Mouse (Mus musculus): ENCODE results near the gene Morf4l1. TPM values are rescaled to one million over a fixed set of nuclear protein-coding genes. Genes with fewer than 3 reads are reported as not detected.

Gene Morf4l1
- polyA plus RNA-seq, 1 experiment from 2014 or later: 512 TPM

- Histone ChIP-seq H3K36me3 (no peaks in the 10 kb centered on the region), H3K27me3 (no peaks in the 10 kb centered on the region), H3K4me2 (replicated peaks) (no peak overlapping the region), H3K4me3 (no peak overlapping the region), H3K27ac (no peak overlapping the region), H3K4me1 (no peaks in the 10 kb centered on the region; the same call in 1 of the 2 replicates), H3K9me3 (replicated peaks) (no peaks in the 10 kb centered on the region), H3K9ac (no peak overlapping the region)
- ATAC-seq (ENCODE audit: low FRiP score): no peak
- WGBS: 69% methylated on average over 6 of the region's 6 CpGs
Observed at GRCm38 (mm10) chr9:90127146-90127545, 12.6 kb upstream of the Morf4l1 start.

DNA sequence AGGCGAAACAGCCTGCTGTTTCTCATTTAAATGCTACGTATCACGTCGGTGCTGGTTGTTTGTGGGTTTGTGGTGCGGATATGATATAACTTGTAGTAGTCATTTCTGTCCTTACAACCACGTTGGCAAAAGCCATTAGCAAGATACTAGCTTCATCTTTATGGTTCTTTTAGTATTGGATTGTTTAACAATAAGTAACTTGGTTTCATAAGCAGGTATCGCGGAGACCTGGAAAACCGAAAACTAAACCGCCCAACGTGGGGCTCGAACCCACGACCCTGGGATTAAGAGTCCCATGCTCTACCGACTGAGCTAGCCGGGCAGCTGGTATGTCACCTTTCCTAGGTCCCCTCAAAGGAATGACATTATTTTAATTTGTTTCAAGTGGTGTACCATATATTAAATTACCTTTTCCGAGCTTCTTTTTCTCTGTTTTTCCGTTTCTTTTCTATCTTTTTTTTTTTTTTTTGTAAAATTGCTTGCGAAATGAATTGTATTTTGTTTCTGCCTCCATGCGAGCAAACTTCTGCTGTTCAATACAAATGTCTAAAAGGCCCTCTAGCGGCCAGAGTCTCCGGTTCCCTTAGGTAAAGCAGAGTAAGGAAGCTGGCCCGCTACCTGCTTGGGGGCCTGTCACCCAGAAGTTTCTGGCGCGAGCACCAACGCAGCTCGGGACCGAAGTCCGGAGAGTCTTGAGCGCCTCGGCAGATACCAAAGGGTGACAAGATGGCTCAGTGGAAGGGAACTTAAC, 11.9 kb upstream of the Morf4l1 start:
- under 1% methylated on average over 30 of the region's 30 CpGs for WGBS
- Histone ChIP-seq H3K9ac (no peak overlapping the region), H3K36me3 (no peaks in the 10 kb centered on the region), H3K4me3 (peak overlapping the region; percentile 18), H3K27ac (no peak overlapping the region), H3K4me2 (replicated peaks) (peak overlapping the region; percentile 42), H3K9me3 (replicated peaks) (no peaks in the 10 kb centered on the region), H3K27me3 (no peaks in the 10 kb centered on the region), H3K4me1 (no peaks in the 10 kb centered on the region; the same call in 1 of the 2 replicates)
- ATAC-seq (ENCODE audit: low FRiP score): 0 out of 2 replicates have a peak, but pooled peaks have one; percentile 53

DNA sequence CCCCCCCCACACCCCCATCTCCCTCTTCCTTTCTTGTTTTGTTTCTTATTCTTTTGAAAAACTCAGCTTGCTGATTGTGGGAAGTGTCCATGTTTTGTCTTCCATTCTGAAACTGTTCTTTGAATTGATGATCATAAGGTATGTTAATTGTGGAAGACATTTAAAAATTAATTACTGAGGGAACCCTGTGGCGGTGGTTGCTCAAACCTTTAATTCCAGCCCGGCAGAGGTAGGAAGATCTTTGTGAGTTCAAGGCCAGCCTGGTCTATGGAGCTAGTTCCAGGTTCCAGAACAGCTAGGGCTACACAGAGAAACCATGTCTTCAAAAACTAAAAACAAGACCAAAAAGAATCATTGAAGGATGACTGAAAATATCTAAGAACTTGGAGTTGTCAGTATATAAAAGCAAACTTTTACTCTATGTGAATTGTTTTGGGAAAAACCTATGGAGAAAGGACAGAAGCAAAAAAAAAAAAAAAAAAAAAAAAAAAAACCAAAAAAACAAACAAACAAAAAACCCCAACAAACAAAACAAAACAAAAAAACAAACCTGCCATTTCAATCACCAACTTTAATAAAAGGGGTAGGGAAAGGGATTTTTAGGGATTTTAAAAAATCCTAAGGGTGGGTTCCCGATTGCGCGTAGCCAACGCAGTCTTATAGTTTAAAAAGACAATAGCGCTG, 11.0 kb upstream of the Morf4l1 start:
- peak overlapping the region; percentile 18; the same call in 1 of the 2 replicates for H3K4me3 ChIP-seq
- H3K36me3 ChIP-seq: no peaks in the 10 kb centered on the region
- no peak for ATAC-seq (ENCODE audit: low FRiP score)
- H3K4me2 ChIP-seq (replicated peaks): peak overlapping the region; percentile 42
- H3K27me3 ChIP-seq: no peaks in the 10 kb centered on the region
- no peak overlapping the region for H3K9ac ChIP-seq
- H3K4me1 ChIP-seq: no peaks in the 10 kb centered on the region; the same call in 1 of the 2 replicates
- 13% methylated on average over 7 of the region's 7 CpGs for WGBS
- H3K9me3 ChIP-seq (replicated peaks): no peaks in the 10 kb centered on the region
- H3K27ac ChIP-seq: no peak overlapping the region

GRCm38 (mm10) chr9:90124873-90125245, 10.3 kb upstream of the Morf4l1 start:
- Histone ChIP-seq H3K9me3 (replicated peaks) (no peaks in the 10 kb centered on the region), H3K4me2 (replicated peaks) (no peak overlapping the region), H3K9ac (no peak overlapping the region), H3K27ac (no peak overlapping the region), H3K4me3 (no peak overlapping the region), H3K4me1 (no peaks in the 10 kb centered on the region; the same call in 1 of the 2 replicates), H3K27me3 (no peaks in the 10 kb centered on the region), H3K36me3 (no peaks in the 10 kb centered on the region)
- WGBS: 44% methylated on average over 8 of the region's 8 CpGs
- ATAC-seq (ENCODE audit: low FRiP score): peak; percentile 37; the same call in 1 of the 2 replicates

GRCm38 (mm10) chr9:90124156-90124872, 9.7 kb upstream of the Morf4l1 start:
- Histone ChIP-seq H3K4me3 (no peak overlapping the region), H3K4me1 (no peaks in the 10 kb centered on the region; the same call in 1 of the 2 replicates), H3K9me3 (replicated peaks) (no peaks in the 10 kb centered on the region), H3K9ac (no peak overlapping the region), H3K27ac (no peak overlapping the region), H3K27me3 (no peaks in the 10 kb centered on the region), H3K36me3 (no peaks in the 10 kb centered on the region), H3K4me2 (replicated peaks) (no peak overlapping the region)
- ATAC-seq (ENCODE audit: low FRiP score): 0 out of 2 replicates have a peak, but pooled peaks have one; percentile 21
- WGBS: 40% methylated on average over 11 of the region's 11 CpGs

- ATAC-seq (ENCODE audit: low FRiP score): no peak
- no peaks in the 10 kb centered on the region for H3K36me3 ChIP-seq
- H3K27me3 ChIP-seq: no peaks in the 10 kb centered on the region
- no peak overlapping the region for H3K9ac ChIP-seq
- no peak overlapping the region for H3K4me2 ChIP-seq (replicated peaks)
- WGBS: 83% methylated on average over 4 of the region's 4 CpGs
- no peak overlapping the region for H3K27ac ChIP-seq
- no peak overlapping the region for H3K4me3 ChIP-seq
- no peaks in the 10 kb centered on the region for H3K9me3 ChIP-seq (replicated peaks)
- H3K4me1 ChIP-seq: no peaks in the 10 kb centered on the region; the same call in 1 of the 2 replicates
Observed at GRCm38 (mm10) chr9:90122246-90122740, 7.7 kb upstream of the Morf4l1 start.

DNA sequence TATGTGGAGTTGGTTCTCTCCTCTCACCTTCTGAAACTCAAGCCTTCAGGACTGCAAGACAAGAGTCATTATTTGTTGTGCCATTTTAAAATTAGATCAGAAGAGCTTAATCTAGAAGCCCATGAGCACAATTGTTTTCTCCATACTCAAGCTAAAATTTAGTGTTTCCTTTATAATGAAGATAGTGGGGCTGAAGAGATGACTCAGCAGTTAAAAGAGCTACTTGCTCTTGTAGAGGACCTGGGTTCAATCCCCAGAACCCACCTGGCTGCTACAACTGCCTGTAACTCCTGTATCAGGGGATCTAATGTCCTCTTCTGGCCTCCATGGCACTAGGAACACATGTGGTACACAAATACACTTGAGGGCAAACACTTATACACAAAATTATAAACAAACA, 2.7 kb upstream of the Morf4l1 start:
- Histone ChIP-seq H3K27ac (no peak overlapping the region), H3K4me1 (peaks cover 8% of the 10 kb centered on the region), H3K4me3 (no peak overlapping the region), H3K9me3 (replicated peaks) (no peaks in the 10 kb centered on the region), H3K9ac (no peak overlapping the region), H3K27me3 (no peaks in the 10 kb centered on the region), H3K4me2 (replicated peaks) (no peak overlapping the region), H3K36me3 (no peaks in the 10 kb centered on the region)
- no peak for ATAC-seq (ENCODE audit: low FRiP score)

GRCm38 (mm10) chr9:90115308-90115700, 730 bp upstream of the Morf4l1 start:
- peak overlapping the region; percentile 89 for H3K4me3 ChIP-seq
- H3K9me3 ChIP-seq (replicated peaks): no peaks in the 10 kb centered on the region
- no peak for ATAC-seq (ENCODE audit: low FRiP score)
- H3K36me3 ChIP-seq: no peaks in the 10 kb centered on the region
- no peaks in the 10 kb centered on the region for H3K27me3 ChIP-seq
- peak overlapping the region; percentile 72; the same call in 1 of the 2 replicates for H3K9ac ChIP-seq
- H3K4me1 ChIP-seq: peaks cover 14% of the 10 kb centered on the region
- H3K27ac ChIP-seq: no peak overlapping the region
- H3K4me2 ChIP-seq (replicated peaks): peak overlapping the region; percentile 68

DNA sequence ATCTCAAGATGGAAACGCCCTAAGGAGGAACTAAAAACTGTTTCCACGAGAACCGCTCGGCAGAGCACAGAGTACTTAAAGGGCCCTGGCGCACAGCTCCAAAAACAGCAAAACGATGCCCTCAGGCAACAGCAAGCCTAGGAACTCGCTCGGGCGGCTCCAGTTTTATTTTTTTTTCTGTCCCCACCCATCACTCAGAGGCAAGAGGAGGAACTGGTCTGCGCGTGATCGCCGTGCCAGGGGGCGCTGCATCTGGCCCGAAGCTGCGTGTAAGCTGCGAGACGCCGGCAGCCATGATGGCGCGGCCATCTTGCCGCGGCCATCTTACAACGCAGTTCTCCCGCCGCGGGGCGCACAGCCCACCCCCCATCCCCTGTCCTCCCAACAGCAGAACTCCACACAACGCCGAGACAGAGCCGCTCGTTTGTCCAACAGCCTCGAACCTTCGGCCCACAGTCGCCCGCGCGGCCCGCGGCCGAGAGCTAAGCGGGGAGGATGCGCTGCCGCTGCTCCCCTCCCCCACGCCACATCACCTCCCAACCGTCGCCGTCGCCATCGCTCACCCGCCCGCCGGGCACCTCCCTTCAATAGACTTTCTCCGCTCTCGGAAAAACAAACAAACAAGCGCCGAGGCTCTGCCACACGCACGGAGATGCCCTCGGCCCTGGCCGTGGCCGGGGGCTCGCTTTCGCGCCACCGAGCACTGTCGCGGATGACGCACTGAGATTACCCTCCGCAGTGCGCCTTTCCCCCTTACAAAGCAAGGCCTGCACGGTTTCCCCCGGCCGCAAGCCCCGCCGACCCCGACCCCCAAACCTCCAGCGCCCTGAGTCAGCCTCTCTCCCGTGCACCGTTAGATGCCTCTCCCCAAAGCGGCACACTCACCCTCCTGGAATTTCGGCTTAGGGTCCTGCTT, 665 bp downstream of the Morf4l1 start:
- peaks cover 16% of the 10 kb centered on the region for H3K4me1 ChIP-seq
- ATAC-seq (ENCODE audit: low FRiP score): peak; percentile 71
- peak overlapping the region; percentile 99 for H3K27ac ChIP-seq
- peak overlapping the region; percentile 96 for H3K9ac ChIP-seq
- peak overlapping the region; percentile 89 for H3K4me3 ChIP-seq
- H3K9me3 ChIP-seq (replicated peaks): no peaks in the 10 kb centered on the region
- WGBS: under 1% methylated on average over 67 of the region's 82 CpGs
- H3K27me3 ChIP-seq: no peaks in the 10 kb centered on the region
- H3K4me2 ChIP-seq (replicated peaks): peak overlapping the region; percentile 91
- peaks cover 6% of the 10 kb centered on the region; the same call in 1 of the 2 replicates for H3K36me3 ChIP-seq

- H3K4me1 ChIP-seq: peaks cover 16% of the 10 kb centered on the region
- peak overlapping the region; percentile 91 for H3K4me2 ChIP-seq (replicated peaks)
- H3K36me3 ChIP-seq: peaks cover 13% of the 10 kb centered on the region; the same call in 1 of the 2 replicates
- peak overlapping the region; percentile 99; the same call in 1 of the 2 replicates for H3K27ac ChIP-seq
- peak overlapping the region; percentile 89 for H3K4me3 ChIP-seq
- ATAC-seq (ENCODE audit: low FRiP score): no peak
- H3K9me3 ChIP-seq (replicated peaks): no peaks in the 10 kb centered on the region
- H3K9ac ChIP-seq: peak overlapping the region; percentile 96
- 2% methylated on average over 13 of the region's 13 CpGs for WGBS
- H3K27me3 ChIP-seq: no peaks in the 10 kb centered on the region
Observed at GRCm38 (mm10) chr9:90113151-90113550, 1.4 kb downstream of the Morf4l1 start.

DNA sequence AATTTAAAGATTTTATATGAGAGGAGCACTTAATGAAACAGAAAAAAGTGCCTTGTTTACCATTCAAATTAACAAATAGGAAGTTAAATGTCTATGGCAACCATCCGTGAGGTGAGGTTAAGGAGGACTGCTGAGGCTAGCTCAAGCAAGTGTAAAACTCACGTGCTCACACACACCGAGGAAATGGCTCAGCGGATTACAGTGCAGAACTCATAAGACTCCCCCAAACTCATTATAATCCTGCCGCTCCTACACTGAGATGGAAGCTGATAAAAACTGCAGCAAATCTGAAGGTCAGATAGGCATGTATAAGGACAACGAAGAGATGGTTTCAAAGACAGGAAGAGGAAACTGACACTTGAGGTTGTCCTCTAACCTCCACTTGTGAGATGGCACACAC, 5.2 kb downstream of the Morf4l1 start:
- WGBS: 87% methylated on average over 6 of the region's 6 CpGs

More for the DNA sequence above, 5.2 kb downstream of the Morf4l1 start:
- no peaks in the 10 kb centered on the region for H3K9me3 ChIP-seq (replicated peaks)
- H3K4me3 ChIP-seq: no peak overlapping the region
- no peaks in the 10 kb centered on the region for H3K27me3 ChIP-seq
- ATAC-seq (ENCODE audit: low FRiP score): no peak
- no peak overlapping the region for H3K9ac ChIP-seq
- H3K4me2 ChIP-seq (replicated peaks): no peak overlapping the region
- peaks cover 16% of the 10 kb centered on the region for H3K4me1 ChIP-seq
- peaks cover 34% of the 10 kb centered on the region; the same call in 1 of the 2 replicates for H3K36me3 ChIP-seq
- no peak overlapping the region for H3K27ac ChIP-seq
